Mouse (Mus musculus) skeletal muscle tissue, adult 2 months (tissue): ENCODE measurements at regions not wholly inside any gene's neighbourhood (a gene's known extent, or its start where the extent isn't known, plus 50 kb on each side); places are given as distances from the start of the nearest gene placed in this dataset.

Experiments used
- DNase-seq: peaks from one replicate; pipeline ENCODE4 v3.0.0-alpha.2; 2012; ENCODE audit warnings: low read depth, low spot score

GRCm38 (mm10) chr12:35429473-35429872 lies 105.4 kb downstream of the Ahr start:
- no peak for DNase-seq

- DNase-seq = no peak
Observed at GRCm38 (mm10) chr12:35419206-35419605, 115.6 kb downstream of the Ahr start.

GRCm38 (mm10) chr12:35417943-35418342 lies 116.9 kb downstream of the Ahr start:
- peak; percentile 40 for DNase-seq

- no peak for DNase-seq
Observed at GRCm38 (mm10) chr12:35416583-35416982, 118.3 kb downstream of the Ahr start.

GRCm38 (mm10) chr12:35412715-35413114 lies 122.1 kb downstream of the Ahr start:
- no peak for DNase-seq

- DNase-seq = no peak
Observed at GRCm38 (mm10) chr12:35408461-35408860, 126.4 kb downstream of the Ahr start.

- no peak for DNase-seq
Observed at GRCm38 (mm10) chr12:35408044-35408443, 126.8 kb downstream of the Ahr start.

- DNase-seq = no peak
Observed at GRCm38 (mm10) chr12:35401853-35402252, 133.0 kb downstream of the Ahr start.

- no peak for DNase-seq
Observed at GRCm38 (mm10) chr12:35401219-35401618, 133.6 kb downstream of the Ahr start.

- no peak for DNase-seq
Observed at GRCm38 (mm10) chr12:35395211-35395610, 139.6 kb downstream of the Ahr start.

GRCm38 (mm10) chr12:35392111-35392510 lies 142.7 kb downstream of the Ahr start:
- DNase-seq = peak; percentile 44

- DNase-seq = no peak
Observed at GRCm38 (mm10) chr12:35390266-35390665, 144.6 kb downstream of the Ahr start.

GRCm38 (mm10) chr12:35389839-35390238 lies 145.0 kb downstream of the Ahr start:
- no peak for DNase-seq

- DNase-seq = peak; percentile 5
Observed at GRCm38 (mm10) chr12:35384211-35384610, 150.6 kb downstream of the Ahr start.

- no peak for DNase-seq
Observed at GRCm38 (mm10) chr12:35377266-35377665, 157.6 kb downstream of the Ahr start.

- DNase-seq = no peak
Observed at GRCm38 (mm10) chr12:35376365-35376764, 158.5 kb downstream of the Ahr start.

- DNase-seq = no peak
Observed at GRCm38 (mm10) chr12:35357901-35358300, 176.9 kb downstream of the Ahr start.

GRCm38 (mm10) chr12:35338191-35338954 lies 196.5 kb downstream of the Ahr start:
- DNase-seq = no peak

GRCm38 (mm10) chr12:35336314-35336713 lies 198.5 kb downstream of the Ahr start:
- no peak for DNase-seq

GRCm38 (mm10) chr12:35334344-35335075 lies 200.3 kb downstream of the Ahr start:
- DNase-seq = no peak

- DNase-seq = no peak
Observed at GRCm38 (mm10) chr12:35331303-35331702, 203.5 kb downstream of the Ahr start.

GRCm38 (mm10) chr12:35329699-35330098 lies 205.1 kb downstream of the Ahr start:
- DNase-seq = no peak

GRCm38 (mm10) chr12:35319571-35319970 lies 215.3 kb downstream of the Ahr start:
- DNase-seq = no peak
